Mouse (Mus musculus) v-Abl transformed pro-B cells (cell line): Measurements from ENCODE around the gene Ackr2.

Source experiments
- in situ Hi-C, 2 experiments: fragments of 400-800 bp; cut with MboI; formaldehyde crosslinking; loops; one replicate each; pipeline ENCODE4 v1.15.1; 2025; ENCODE audit not compliant: unreplicated experiment in 2 of 2

The Ackr2 gene

GRCm38 (mm10) chr9:121950418-121951113, 52.4 kb downstream of the Ackr2 start, which contains the start of gene Fam198a:
TSS of gene Fam198a (plus strand) at chr9:121950988.
- in situ Hi-C loops = no loop called here

- in situ Hi-C loops = no loop called here
Measured at GRCm38 (mm10) chr9:121951114-121951423, 52.9 kb downstream of the Ackr2 start.

GRCm38 (mm10) chr9:121952596-121952995, 54.4 kb downstream of the Ackr2 start:
- in situ Hi-C loops = no loop called here

- in situ Hi-C loops = no loop called here
Measured at GRCm38 (mm10) chr9:121959966-121960635, 61.9 kb downstream of the Ackr2 start.
